ENCODE assay signal across 8 mouse cellular contexts in genomic region chr11:107341293-107341692, GRCm38 (mm10).
DNase-seq lines count a peak whose midpoint lies in the region; ATAC-seq and TF ChIP-seq lines count a peak whose summit lies in the region.

No protein-coding gene starts in this region.

- no peak for TF ChIP-seq CTCF in heart, postnatal 0 days (IDR thresholded peaks at IDR 0.05; ENCODE audit: low read depth)

- H3K27me3 ChIP-seq in megakaryocyte, embryonic 14.5 days (replicated peaks), result no peaks in the 10 kb centered on the region
- no peaks in the 10 kb centered on the region for H3K27me3 ChIP-seq in heart, postnatal 0 days (ENCODE audit: control insufficient read depth, insufficient read depth, low read length)
- no peaks in the 10 kb centered on the region for H3K27me3 ChIP-seq in midbrain, embryonic 15.5 days (replicated peaks)

- H3K36me3 ChIP-seq in megakaryocyte, embryonic 14.5 days (replicated peaks; ENCODE audit: low read length), result peaks cover 54% of the 10 kb centered on the region
- no peaks in the 10 kb centered on the region for H3K36me3 ChIP-seq in heart, postnatal 0 days (replicated peaks; ENCODE audit: control insufficient read depth, insufficient read depth, low read length)
- H3K36me3 ChIP-seq in midbrain, embryonic 15.5 days (replicated peaks), result no peaks in the 10 kb centered on the region

- peak; percentile 58 for DNase-seq in embryo, embryonic 11 days
- DNase-seq in heart, postnatal 0 days (ENCODE audit: low spot score), result peak; percentile 54
- peak; percentile 66 for DNase-seq in kidney, postnatal 14 days
- DNase-seq in layer of hippocampus, adult 8-10 months (ENCODE audit: low spot score in 2 of 2), result no peak
- DNase-seq in right cerebral cortex, postnatal 36 days (ENCODE audit: low spot score in 2 of 2), result no peak

- peak overlapping the region; percentile 31; the same call in 1 of the 2 replicates for H3K4me2 ChIP-seq in heart, postnatal 0 days (ENCODE audit: low read depth, low read length)
- H3K4me2 ChIP-seq in midbrain, embryonic 15.5 days, result no peak overlapping the region

- peak overlapping the region; percentile 46 for H3K4me3 ChIP-seq in megakaryocyte, embryonic 14.5 days (replicated peaks)
- no peak overlapping the region for H3K4me3 ChIP-seq in heart, postnatal 0 days (ENCODE audit: low read depth, low read length)
- no peak overlapping the region for H3K4me3 ChIP-seq in midbrain, embryonic 15.5 days

- H3K4me1 ChIP-seq in megakaryocyte, embryonic 14.5 days, result peaks cover 56% of the 10 kb centered on the region
- peaks cover 32% of the 10 kb centered on the region for H3K4me1 ChIP-seq in heart, postnatal 0 days (ENCODE audit: control insufficient read depth, insufficient read depth)
- H3K4me1 ChIP-seq in midbrain, embryonic 15.5 days, result peaks cover 23% of the 10 kb centered on the region

- H3K27ac ChIP-seq in heart, postnatal 0 days (ENCODE audit: low read depth), result peak overlapping the region; percentile 91
- H3K27ac ChIP-seq in midbrain, embryonic 15.5 days, result peak overlapping the region; percentile 35; the same call in 1 of the 2 replicates

- no peak for TF ChIP-seq EP300 in heart, postnatal 0 days (IDR thresholded peaks at IDR 0.05; ENCODE audit: low read depth)

- H3K9me3 ChIP-seq in megakaryocyte, embryonic 14.5 days, result peaks cover 4% of the 10 kb centered on the region; the same call in 1 of the 2 replicates
- no peaks in the 10 kb centered on the region for H3K9me3 ChIP-seq in heart, postnatal 0 days (replicated peaks; ENCODE audit: control insufficient read depth, low read length)
- no peaks in the 10 kb centered on the region for H3K9me3 ChIP-seq in midbrain, embryonic 15.5 days

- 0 out of 2 replicates have a peak overlapping the region, but pooled peaks have one; percentile 27 for H3K9ac ChIP-seq in heart, postnatal 0 days (replicated peaks; ENCODE audit: low read depth, low read length)
- no peak overlapping the region for H3K9ac ChIP-seq in midbrain, embryonic 15.5 days

- no peak for ATAC-seq in megakaryocyte, adult 5-6 weeks (ENCODE audit: poor library complexity, severe bottlenecking)
- ATAC-seq in heart, postnatal 0 days (ENCODE audit: insufficient read depth, low read depth), result peak; percentile 43; the same call in 1 of the 2 replicates
- ATAC-seq in midbrain, embryonic 15.5 days (replicated peaks), result no peak

- whole genome bisulfite sequencing in heart, postnatal 0 days, result 22% methylated on average over 15 of the region's 15 CpGs
- WGBS in midbrain, embryonic 15.5 days, result 25% methylated on average over 15 of the region's 15 CpGs

Comparison
In these comparisons a context has a peak if more than half of its experiments do, and no peak if none do; other contexts are left out.
1. DNase-seq: peak in embryo, embryonic 11 days (single experiment), heart, postnatal 0 days (single experiment) and kidney, postnatal 14 days (single experiment); none in layer of hippocampus, adult 8-10 months (0 of 2) and right cerebral cortex, postnatal 36 days (0 of 2).